Mouse (Mus musculus) heart, embryonic 12.5 days (tissue): ENCODE measurements around the gene Prmt9. TPM values are rescaled to one million over a fixed set of nuclear protein-coding genes. Genes with fewer than 3 reads are reported as not detected.

Source experiments
- ATAC-seq: fragments of 200-750 bp; cut with Nextera tagmentation; 2 replicates; pipeline ENCODE4 v1.8.0; 2017; ENCODE audit warnings: moderate TSS enrichment, moderate library complexity; ENCODE audit not compliant: insufficient number of reproducible peaks, low FRiP score
- H3K27ac ChIP-seq: fragments of 300-500 bp; sonication (generic); 2 replicates; pipeline ENCODE4 v1.5.1; 2016; ENCODE audit warnings: mild to moderate bottlenecking, moderate library complexity; ENCODE audit not compliant: poor library complexity, severe bottlenecking
- H3K27me3 ChIP-seq: fragments of 300-500 bp; sonication (generic); replicated peaks from 2 replicates; pipeline ENCODE4 v1.6.1; 2016; ENCODE audit warnings: mild to moderate bottlenecking, moderate library complexity
- H3K36me3 ChIP-seq: fragments of 300-500 bp; sonication (generic); 2 replicates; pipeline ENCODE4 v1.6.1; 2016; ENCODE audit warnings: mild to moderate bottlenecking, moderate library complexity
- H3K4me1 ChIP-seq: fragments of 300-500 bp; sonication (generic); replicated peaks from 2 replicates; pipeline ENCODE4 v1.6.1; 2016; ENCODE audit warnings: mild to moderate bottlenecking
- H3K4me2 ChIP-seq: fragments of 300-500 bp; sonication (generic); 2 replicates; pipeline ENCODE4 v1.6.1; 2016; ENCODE audit warnings: mild to moderate bottlenecking, moderate library complexity
- H3K4me3 ChIP-seq: fragments of 300-500 bp; sonication (generic); 2 replicates; pipeline ENCODE4 v1.5.1; 2016; ENCODE audit warnings: mild to moderate bottlenecking
- H3K9ac ChIP-seq: fragments of 300-500 bp; sonication (generic); 2 replicates; pipeline ENCODE4 v1.6.1; 2016; ENCODE audit warnings: mild to moderate bottlenecking, moderate library complexity
- H3K9me3 ChIP-seq: fragments of 300-500 bp; sonication (generic); replicated peaks from 2 replicates; pipeline ENCODE4 v1.6.1; 2016; ENCODE audit warnings: mild to moderate bottlenecking, moderate library complexity
- WGBS: fragments of 180-500 bp; shearing (Covaris S2); methylation state at CpG from one replicate; pipeline ENCODE4 v1.1.7; 2016; 5-methylcytosine and 5-hydroxymethylcytosine counted together
- polyA plus RNA-seq: library from polyadenylated mRNA; unstranded; fragments of >200 nt; fragmentation: Nextera tagmentation; extraction: Ambion mirVana; gene quantifications from 2 replicates; pipeline ENCODE4 v1.2.1, GENCODE M21; 2016

Gene Prmt9
- polyA plus RNA-seq, 1 experiment from 2014 or later = 14.4 TPM

DNA sequence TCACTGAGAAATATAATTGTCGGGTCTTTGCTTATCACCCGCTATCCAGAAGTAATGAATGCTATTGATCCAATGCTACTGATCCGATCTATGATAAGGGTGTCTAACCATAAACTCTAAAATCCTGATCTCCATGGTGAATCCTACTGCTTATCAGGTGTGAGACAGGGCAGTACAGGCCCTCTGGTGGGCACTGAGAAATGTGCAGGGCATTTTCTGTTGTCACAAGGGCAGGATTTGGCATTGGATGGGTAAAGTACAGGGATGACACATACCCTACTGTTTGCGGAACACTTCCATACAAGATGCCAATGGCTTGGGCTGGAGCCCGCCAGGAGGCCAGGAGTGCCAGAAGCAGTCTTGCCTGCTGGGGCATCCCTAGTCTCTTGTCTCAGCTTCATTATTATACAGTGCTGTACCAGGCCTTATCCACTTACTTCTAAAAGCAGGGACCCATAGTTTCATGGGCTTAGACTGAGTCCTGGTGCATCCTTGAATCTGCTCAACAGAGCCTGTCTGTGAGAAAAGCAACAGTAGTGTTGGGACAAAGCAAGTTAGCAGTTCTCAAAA, 14.1 kb upstream of the Prmt9 start:
- Histone ChIP-seq H3K27me3 (no peaks in the 10 kb centered on the region), H3K36me3 (no peaks in the 10 kb centered on the region), H3K9me3 (no peaks in the 10 kb centered on the region), H3K9ac (no peak overlapping the region), H3K4me2 (no peak overlapping the region), H3K4me1 (no peaks in the 10 kb centered on the region), H3K27ac (no peak overlapping the region), H3K4me3 (no peak overlapping the region)
- WGBS = 78% methylated on average over 5 of the region's 5 CpGs
- ATAC-seq = no peak

DNA sequence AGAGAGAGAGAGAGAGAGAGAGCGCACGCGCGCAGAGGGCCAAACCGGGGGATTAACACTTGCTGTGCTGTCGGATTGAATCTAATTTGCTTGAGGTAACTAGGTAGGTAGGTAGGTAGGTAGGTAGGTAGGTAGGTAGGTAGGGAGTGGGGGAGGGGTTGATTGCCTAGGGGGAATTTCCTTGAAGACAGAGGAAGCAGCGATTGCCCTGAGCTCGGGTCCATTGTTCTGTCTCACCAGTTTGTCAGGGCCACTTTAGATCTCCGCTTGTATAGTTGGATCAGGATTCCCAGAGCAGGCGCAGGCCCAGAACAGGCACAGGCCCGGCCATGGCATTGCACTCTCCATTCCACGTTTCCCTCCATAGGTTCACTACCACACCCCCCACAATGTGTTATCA, 12.4 kb upstream of the Prmt9 start:
- H3K4me2 ChIP-seq = no peak overlapping the region
- no peak for ATAC-seq
- no peaks in the 10 kb centered on the region for H3K27me3 ChIP-seq
- H3K9me3 ChIP-seq = no peaks in the 10 kb centered on the region
- H3K36me3 ChIP-seq = no peaks in the 10 kb centered on the region
- WGBS = 80% methylated on average over 12 of the region's 12 CpGs
- H3K4me3 ChIP-seq = no peak overlapping the region
- no peak overlapping the region for H3K27ac ChIP-seq
- no peak overlapping the region for H3K9ac ChIP-seq
- H3K4me1 ChIP-seq = no peaks in the 10 kb centered on the region

DNA sequence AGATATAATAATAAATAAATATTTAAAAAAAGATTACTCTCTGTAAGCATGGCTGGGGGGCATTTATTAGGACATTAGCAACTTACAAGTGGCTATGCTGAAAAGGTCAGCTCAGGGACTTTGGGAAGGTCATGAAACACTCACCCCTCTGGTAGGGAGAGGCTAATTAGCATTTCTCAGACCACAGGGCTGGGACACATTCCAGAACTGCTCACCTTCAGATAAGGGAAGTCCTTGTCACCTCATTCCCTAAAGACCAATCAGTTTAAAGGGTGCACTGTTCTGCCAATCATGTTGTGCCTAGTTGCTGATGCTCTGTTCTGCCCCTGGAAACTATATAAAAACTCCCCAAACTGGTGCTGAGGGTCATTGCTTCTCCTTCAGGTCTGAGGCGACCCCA, 10.9 kb upstream of the Prmt9 start:
- ATAC-seq = no peak
- Histone ChIP-seq H3K4me2 (no peak overlapping the region), H3K27ac (no peak overlapping the region), H3K27me3 (no peaks in the 10 kb centered on the region), H3K4me1 (no peaks in the 10 kb centered on the region), H3K4me3 (no peak overlapping the region), H3K9me3 (no peaks in the 10 kb centered on the region), H3K36me3 (no peaks in the 10 kb centered on the region), H3K9ac (no peak overlapping the region)
- WGBS = 83% methylated on average over 1 of the region's 1 CpGs

DNA sequence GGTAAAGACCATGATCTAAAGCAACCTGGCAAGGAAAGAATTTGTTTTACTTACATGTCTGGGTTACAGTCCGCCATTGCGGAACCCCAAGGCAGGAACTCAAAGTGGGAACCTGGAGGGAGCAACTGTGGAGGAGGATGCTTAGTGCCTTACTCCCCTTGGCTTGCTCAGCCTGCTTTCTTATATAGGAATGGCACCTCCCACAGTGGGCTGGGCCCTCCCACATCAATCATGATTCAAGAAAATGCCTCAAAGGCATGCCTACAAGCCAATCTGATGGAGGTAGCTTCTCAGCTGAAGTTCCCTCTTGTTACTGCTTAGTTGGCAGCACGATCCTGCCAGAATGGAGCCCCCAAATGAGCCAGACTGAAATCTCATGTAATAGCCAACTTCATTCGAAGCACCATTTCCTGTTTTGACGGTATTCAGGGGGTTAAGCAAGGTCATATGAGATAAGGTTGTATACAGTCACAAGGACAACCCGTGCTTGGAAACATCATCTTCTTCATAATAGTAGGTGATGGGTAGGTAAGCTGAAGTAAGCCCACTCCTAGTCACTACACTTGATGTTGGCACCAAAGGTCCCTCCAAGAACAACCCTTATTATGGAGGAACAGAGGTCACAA, 5.9 kb upstream of the Prmt9 start:
- ATAC-seq = no peak
- WGBS = 71% methylated on average over 6 of the region's 6 CpGs

DNA sequence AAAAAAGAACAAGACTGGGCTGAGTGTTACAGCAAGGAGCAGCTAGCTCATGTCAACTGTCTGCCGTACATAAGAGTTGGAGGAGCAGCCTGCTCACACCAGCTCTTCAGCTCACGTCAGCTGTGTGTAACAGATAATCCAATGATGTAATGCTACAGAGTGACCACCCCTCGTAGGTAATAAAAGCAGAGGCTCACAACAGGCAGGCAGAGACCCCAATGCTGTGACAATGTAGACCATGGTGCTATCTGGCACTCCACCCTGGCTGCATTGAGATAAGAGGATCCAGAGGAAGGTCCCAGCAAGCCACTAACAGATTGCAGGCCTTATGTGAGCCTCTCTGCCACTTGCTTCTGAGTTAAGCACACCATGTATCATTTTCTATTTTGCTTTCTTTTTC, 4.8 kb upstream of the Prmt9 start:
- Histone ChIP-seq H3K27ac (no peak overlapping the region), H3K9ac (no peak overlapping the region), H3K4me3 (no peak overlapping the region), H3K4me1 (no peaks in the 10 kb centered on the region), H3K27me3 (no peaks in the 10 kb centered on the region), H3K36me3 (no peaks in the 10 kb centered on the region), H3K9me3 (no peaks in the 10 kb centered on the region), H3K4me2 (no peak overlapping the region)
- WGBS = 39% methylated on average over 3 of the region's 3 CpGs
- ATAC-seq = no peak

More for the DNA sequence above, 5.9 kb upstream of the Prmt9 start:
- Histone ChIP-seq H3K9ac (no peak overlapping the region), H3K4me2 (no peak overlapping the region), H3K27me3 (no peaks in the 10 kb centered on the region), H3K36me3 (no peaks in the 10 kb centered on the region), H3K4me1 (no peaks in the 10 kb centered on the region), H3K4me3 (no peak overlapping the region), H3K27ac (no peak overlapping the region), H3K9me3 (no peaks in the 10 kb centered on the region)

DNA sequence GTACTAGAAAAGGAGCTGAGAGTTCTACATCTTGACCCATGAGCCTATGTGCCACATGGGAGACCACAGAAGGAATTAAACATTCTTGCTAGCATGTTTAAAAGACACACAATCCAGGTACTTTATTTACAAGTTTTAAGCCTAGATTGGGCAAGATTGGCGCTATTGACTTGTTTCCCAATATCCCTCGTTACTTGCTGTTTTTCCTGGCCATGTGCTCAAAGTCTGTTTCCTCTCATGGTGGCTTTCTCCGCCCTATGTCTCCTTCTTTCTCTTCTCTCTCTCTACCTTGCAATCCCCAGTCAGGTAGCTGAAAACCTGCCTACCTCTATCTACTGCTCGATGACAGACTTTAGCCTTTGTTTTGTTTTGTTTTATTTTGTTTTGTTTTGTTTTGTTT, 3.6 kb upstream of the Prmt9 start:
- 83% methylated on average over 4 of the region's 4 CpGs for WGBS
- no peaks in the 10 kb centered on the region for H3K36me3 ChIP-seq
- no peaks in the 10 kb centered on the region for H3K9me3 ChIP-seq
- H3K27me3 ChIP-seq = no peaks in the 10 kb centered on the region
- 0 out of 2 replicates have a peak, but pooled peaks cover under 1% of the 10 kb centered on the region for H3K4me1 ChIP-seq
- H3K27ac ChIP-seq = no peak overlapping the region
- H3K9ac ChIP-seq = no peak overlapping the region
- H3K4me2 ChIP-seq = no peak overlapping the region
- no peak for ATAC-seq
- no peak overlapping the region for H3K4me3 ChIP-seq

DNA sequence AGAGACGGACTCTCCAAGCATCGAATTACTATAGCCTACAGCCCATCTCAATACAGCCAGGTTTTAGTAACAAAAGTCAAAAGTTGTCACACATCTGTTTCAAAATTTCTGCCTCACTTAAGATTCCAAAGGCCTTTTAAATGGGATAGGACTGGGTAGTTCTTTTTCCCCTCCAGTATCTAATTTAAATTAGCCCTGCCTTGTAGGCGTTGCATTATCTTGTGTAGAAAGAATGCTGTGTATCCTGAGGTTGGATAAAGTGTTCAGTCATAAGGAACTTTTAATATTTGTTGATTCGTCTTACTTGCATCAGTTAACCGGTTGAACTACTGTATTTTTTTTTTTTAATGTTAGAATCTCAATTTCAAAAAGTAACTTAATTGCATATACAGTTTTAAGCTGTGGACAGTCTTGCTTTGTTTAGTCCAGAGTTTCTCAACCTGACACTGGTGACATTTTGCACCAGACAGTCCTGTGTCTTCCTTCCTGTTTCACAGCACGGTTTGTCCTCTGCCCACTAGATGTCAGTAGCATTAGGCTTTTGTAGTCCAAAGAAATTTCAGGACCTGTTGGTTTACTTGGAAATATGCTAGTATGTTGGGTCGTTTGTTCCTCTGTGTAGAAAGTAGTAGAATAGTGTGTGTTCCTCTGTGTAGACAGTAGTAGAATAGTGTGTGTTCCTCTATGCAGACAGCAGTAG, 834 bp downstream of the Prmt9 start:
- Histone ChIP-seq H3K27ac (peak overlapping the region; percentile 88; the same call in 1 of the 2 replicates), H3K27me3 (no peaks in the 10 kb centered on the region), H3K9ac (peak overlapping the region; percentile 97), H3K4me3 (peak overlapping the region; percentile 84), H3K9me3 (no peaks in the 10 kb centered on the region), H3K36me3 (peaks cover 32% of the 10 kb centered on the region), H3K4me2 (peak overlapping the region; percentile 96), H3K4me1 (peaks cover 6% of the 10 kb centered on the region; the same call in 1 of the 2 replicates)
- 21% methylated on average over 7 of the region's 7 CpGs for WGBS
- ATAC-seq = no peak

DNA sequence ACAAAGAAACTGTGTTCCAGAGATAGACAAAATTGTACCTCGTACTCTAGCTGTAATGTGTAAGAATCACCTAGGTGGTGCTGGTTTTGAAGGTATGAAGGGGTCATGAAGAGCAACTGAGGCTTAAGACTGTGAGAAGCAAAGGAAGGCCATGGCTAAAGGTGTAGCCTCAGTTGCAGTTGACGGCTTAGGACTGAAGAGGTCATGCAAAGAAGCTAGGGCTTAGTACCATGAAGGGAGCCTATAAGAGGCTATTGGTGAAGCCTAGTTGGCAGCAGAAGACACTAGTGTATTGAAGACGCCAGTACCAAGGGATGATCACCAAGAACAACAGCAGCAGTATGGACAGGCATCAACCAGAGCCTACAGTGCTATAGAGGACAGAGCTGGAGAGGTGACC, 3.3 kb downstream of the Prmt9 start:
- no peaks in the 10 kb centered on the region for H3K9me3 ChIP-seq
- H3K4me1 ChIP-seq = peaks cover 6% of the 10 kb centered on the region; the same call in 1 of the 2 replicates
- H3K27me3 ChIP-seq = no peaks in the 10 kb centered on the region
- H3K36me3 ChIP-seq = peaks cover 55% of the 10 kb centered on the region
- no peak for ATAC-seq
- H3K4me2 ChIP-seq = no peak overlapping the region
- H3K9ac ChIP-seq = no peak overlapping the region
- H3K27ac ChIP-seq = no peak overlapping the region
- 94% methylated on average over 3 of the region's 3 CpGs for WGBS
- no peak overlapping the region for H3K4me3 ChIP-seq

DNA sequence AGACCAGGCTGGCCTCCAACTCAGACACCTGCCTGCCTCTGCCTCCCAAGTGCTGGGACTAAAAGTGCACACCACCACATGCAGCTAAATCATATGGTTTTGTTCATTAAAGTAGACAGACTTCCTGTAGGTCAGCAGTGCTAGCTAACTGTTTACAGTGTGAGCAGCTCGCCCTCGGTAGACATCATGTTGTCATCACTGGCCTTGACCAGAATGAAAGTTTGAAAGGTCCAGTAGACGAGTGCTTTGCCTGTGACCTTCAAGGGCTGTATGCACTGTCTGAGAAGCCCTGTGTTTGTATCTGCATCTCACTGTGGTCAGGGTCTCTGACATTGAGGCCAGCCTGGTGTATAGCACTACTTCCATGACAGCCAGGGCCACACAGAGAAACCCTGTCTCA, 12.2 kb downstream of the Prmt9 start:
- Histone ChIP-seq H3K27me3 (no peaks in the 10 kb centered on the region), H3K27ac (no peak overlapping the region), H3K4me1 (no peaks in the 10 kb centered on the region), H3K4me2 (no peak overlapping the region), H3K9me3 (no peaks in the 10 kb centered on the region), H3K36me3 (peaks cover 80% of the 10 kb centered on the region), H3K9ac (no peak overlapping the region), H3K4me3 (no peak overlapping the region)
- no peak for ATAC-seq
- WGBS = 82% methylated on average over 3 of the region's 3 CpGs

DNA sequence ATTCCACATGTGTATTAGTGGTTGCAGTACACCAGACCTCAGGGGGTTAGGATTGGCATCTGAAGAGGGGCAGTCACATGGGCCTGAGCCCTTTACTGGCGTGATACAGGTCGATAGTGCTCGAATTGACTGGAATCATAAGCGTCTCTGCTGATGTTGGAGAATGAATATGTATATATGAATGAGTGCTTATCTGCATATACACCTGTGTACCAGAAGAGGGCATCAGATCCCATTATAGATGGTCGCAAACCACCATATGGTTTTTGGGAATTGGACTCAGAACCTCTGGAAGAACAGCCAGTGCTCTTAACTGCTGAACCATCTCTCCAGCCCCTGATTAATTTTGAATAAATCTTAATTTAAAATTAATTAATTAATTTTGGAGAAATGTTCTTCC, 25.0 kb downstream of the Prmt9 start:
- no peak for ATAC-seq
- no peak overlapping the region for H3K9ac ChIP-seq
- no peak overlapping the region for H3K4me3 ChIP-seq
- no peaks in the 10 kb centered on the region for H3K9me3 ChIP-seq
- whole genome bisulfite sequencing = 81% methylated on average over 5 of the region's 5 CpGs
- H3K27me3 ChIP-seq = no peaks in the 10 kb centered on the region
- no peak overlapping the region for H3K27ac ChIP-seq
- no peak overlapping the region for H3K4me2 ChIP-seq
- peaks cover 5% of the 10 kb centered on the region for H3K4me1 ChIP-seq
- peaks cover 47% of the 10 kb centered on the region for H3K36me3 ChIP-seq

DNA sequence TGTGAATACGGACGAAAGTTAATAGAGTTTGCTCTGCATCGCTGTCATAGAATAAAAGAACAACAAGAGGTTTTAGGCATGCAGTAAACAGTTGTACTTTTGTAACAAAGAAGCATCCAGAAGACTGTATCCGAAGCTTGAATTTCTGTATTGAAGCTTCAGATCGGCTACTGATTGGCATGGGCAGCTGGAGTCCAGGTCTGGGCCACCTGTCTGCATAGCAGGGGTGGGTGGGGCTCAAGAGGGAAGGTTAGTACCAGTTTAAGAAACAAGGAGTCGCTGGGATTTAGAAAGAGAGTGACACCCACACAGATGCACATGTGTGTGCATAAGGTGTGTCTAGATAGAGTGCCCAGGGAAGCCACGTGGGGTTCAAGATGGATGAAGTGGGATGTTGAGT, 28.5 kb downstream of the Prmt9 start:
- Histone ChIP-seq H3K4me3 (no peak overlapping the region), H3K9me3 (no peaks in the 10 kb centered on the region), H3K27ac (no peak overlapping the region), H3K4me1 (peaks cover 5% of the 10 kb centered on the region), H3K9ac (no peak overlapping the region), H3K4me2 (no peak overlapping the region), H3K27me3 (no peaks in the 10 kb centered on the region), H3K36me3 (peaks cover 58% of the 10 kb centered on the region)
- ATAC-seq = no peak
- 92% methylated on average over 7 of the region's 7 CpGs for WGBS
